Mouse (Mus musculus) lung, embryonic 14.5 days (tissue): Measurements from ENCODE around the gene Aifm2. TPM values are rescaled to one million over a fixed set of nuclear protein-coding genes. Genes with fewer than 3 reads are reported as not detected.
A peak's percentile ranks its signal among the peaks of the same experiment; 100 is the strongest.

Source experiments
- ATAC-seq: fragments of 200-750 bp; cut with Nextera tagmentation; 2 replicates; pipeline ENCODE4 v1.8.0; 2017; ENCODE audit warnings: mild to moderate bottlenecking, moderate TSS enrichment, moderate library complexity; ENCODE audit not compliant: insufficient read depth
- DNase-seq: peaks from one replicate; pipeline ENCODE4 v3.0.0-alpha.2; 2015
- H3K27ac ChIP-seq: fragments of 300-500 bp; sonication (generic); 2 replicates; pipeline ENCODE4 v1.5.1; 2014; ENCODE audit warnings: low read depth, mild to moderate bottlenecking, moderate library complexity
- H3K27me3 ChIP-seq: fragments of 300-500 bp; sonication (generic); 2 replicates; pipeline ENCODE4 v1.6.1; 2014; ENCODE audit warnings: low read length, control low read depth; ENCODE audit not compliant: insufficient read depth
- H3K36me3 ChIP-seq: fragments of 300-500 bp; sonication (generic); 2 replicates; pipeline ENCODE4 v1.6.1; 2014; ENCODE audit warnings: control low read depth; ENCODE audit not compliant: insufficient read depth
- H3K4me1 ChIP-seq: fragments of 300-500 bp; sonication (generic); 2 replicates; pipeline ENCODE4 v1.6.1; 2014; ENCODE audit warnings: antibody characterized with exemption, control low read depth; ENCODE audit not compliant: insufficient read depth
- H3K4me2 ChIP-seq: fragments of 300-500 bp; sonication (generic); 2 replicates; pipeline ENCODE4 v1.6.1; 2014; ENCODE audit warnings: mild to moderate bottlenecking
- H3K4me3 ChIP-seq: fragments of 300-500 bp; sonication (generic); 2 replicates; pipeline ENCODE4 v1.5.1; 2014; ENCODE audit warnings: low read depth, low read length
- H3K9ac ChIP-seq: fragments of 300-500 bp; sonication (generic); 2 replicates; pipeline ENCODE4 v1.6.1; 2014
- H3K9me3 ChIP-seq: fragments of 300-500 bp; sonication (generic); 2 replicates; pipeline ENCODE4 v1.6.1; 2016; ENCODE audit warnings: low read depth, low read length, control low read depth
- CTCF ChIP-seq: IDR thresholded peaks from 2 replicates; pipeline ENCODE4 v1.5.1; 2016; ENCODE audit warnings: antibody characterized with exemption, low read depth
- WGBS: fragments of 180-500 bp; shearing (Covaris S2); extraction: QIAGEN DNeasy Blood & Tissue Kit; methylation state at CpG from one replicate; pipeline ENCODE4 v1.1.7; 2014; 5-methylcytosine and 5-hydroxymethylcytosine counted together
- polyA plus RNA-seq: library from polyadenylated mRNA; unstranded; fragments of >200 nt; fragmentation: Nextera tagmentation; extraction: Ambion mirVana; gene quantifications from 2 replicates; pipeline ENCODE4 v1.2.1, GENCODE M21; 2014

The Aifm2 gene
- polyA plus RNA-seq, 1 experiment from 2014 or later, result 11.5 TPM

DNA sequence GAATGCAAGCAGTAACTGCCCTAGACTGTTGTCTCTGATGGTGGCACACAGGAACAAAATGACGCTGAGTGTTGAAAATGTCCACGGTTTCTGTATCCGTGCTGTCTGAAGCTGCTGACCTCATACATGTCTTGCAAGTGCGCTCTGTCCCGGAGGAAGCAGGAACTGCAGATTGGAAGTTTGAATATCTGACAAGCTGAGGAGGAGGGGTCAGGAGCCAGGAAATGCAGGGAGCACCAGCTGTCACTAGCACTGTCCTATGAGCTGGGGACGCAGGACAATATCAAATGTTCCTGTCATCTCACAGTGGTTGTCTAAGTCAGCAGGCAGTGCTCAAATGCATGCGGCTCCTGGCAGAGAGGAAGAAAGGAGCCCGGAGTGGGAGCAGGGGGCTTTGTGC, 49.6 kb downstream of the Aifm2 start:
- H3K36me3 ChIP-seq, result no peaks in the 10 kb centered on the region
- no peak overlapping the region for H3K4me2 ChIP-seq
- H3K27ac ChIP-seq, result no peak overlapping the region
- no peaks in the 10 kb centered on the region for H3K9me3 ChIP-seq
- H3K4me1 ChIP-seq, result no peaks in the 10 kb centered on the region
- H3K4me3 ChIP-seq, result no peak overlapping the region
- 63% methylated on average over 8 of the region's 8 CpGs for WGBS
- H3K27me3 ChIP-seq, result no peaks in the 10 kb centered on the region
- no peak for ATAC-seq
- TF ChIP-seq CTCF, result 0 out of 2 replicates have a peak, but pooled peaks have one; percentile 18
- no peak overlapping the region for H3K9ac ChIP-seq
- peak; percentile 35 for DNase-seq

- H3K9ac ChIP-seq, result no peak overlapping the region
- TF ChIP-seq CTCF, result no peak
- H3K27ac ChIP-seq, result no peak overlapping the region
- H3K4me3 ChIP-seq, result no peak overlapping the region
- ATAC-seq, result no peak
- no peaks in the 10 kb centered on the region for H3K4me1 ChIP-seq
- H3K9me3 ChIP-seq, result no peaks in the 10 kb centered on the region
- H3K27me3 ChIP-seq, result no peaks in the 10 kb centered on the region
- no peak for DNase-seq
- no peak overlapping the region for H3K4me2 ChIP-seq
- WGBS, result 62% methylated on average over 5 of the region's 5 CpGs
- H3K36me3 ChIP-seq, result no peaks in the 10 kb centered on the region
Observed at GRCm38 (mm10) chr10:61765558-61765957, 50.5 kb downstream of the Aifm2 start.

- Histone ChIP-seq H3K36me3 (no peaks in the 10 kb centered on the region), H3K9ac (no peak overlapping the region), H3K4me2 (no peak overlapping the region), H3K9me3 (no peaks in the 10 kb centered on the region), H3K4me1 (no peaks in the 10 kb centered on the region), H3K27ac (no peak overlapping the region), H3K27me3 (no peaks in the 10 kb centered on the region), H3K4me3 (no peak overlapping the region)
- ATAC-seq, result no peak
- peak; percentile 55 for DNase-seq
- 25% methylated on average over 6 of the region's 6 CpGs for WGBS
- TF ChIP-seq CTCF, result no peak
Observed at GRCm38 (mm10) chr10:61766806-61767205, 51.7 kb downstream of the Aifm2 start.

DNA sequence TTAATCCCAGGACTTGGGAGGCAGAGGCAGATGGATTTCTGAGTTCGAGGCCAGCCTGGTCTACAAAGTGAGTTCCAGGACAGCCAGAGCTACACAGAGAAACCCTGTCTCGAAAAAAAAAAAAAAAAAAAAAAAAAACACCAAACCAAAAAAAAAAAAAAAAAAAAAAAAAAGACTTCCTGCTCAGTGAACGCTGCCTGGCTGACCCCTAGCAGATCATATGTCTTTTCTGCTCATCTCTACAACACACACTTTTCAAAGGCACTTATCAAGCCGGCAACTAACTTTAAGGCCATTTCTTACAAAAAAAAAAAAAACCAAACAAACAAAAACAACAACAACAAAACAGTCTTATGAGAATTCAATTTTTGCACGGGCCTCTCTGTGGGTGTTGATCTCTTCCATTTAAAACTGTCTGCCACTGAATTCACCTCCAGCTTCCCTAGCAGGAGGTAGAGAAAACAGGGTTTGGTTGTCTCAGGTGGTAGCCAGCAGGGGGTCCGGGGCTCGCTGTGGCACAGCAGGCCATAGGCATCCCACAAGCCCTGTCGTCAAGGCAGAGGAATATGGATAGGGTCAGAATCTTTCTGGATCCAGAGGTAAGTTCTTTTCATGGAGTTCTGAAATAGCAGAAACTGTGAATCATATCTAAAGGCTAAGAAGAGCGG, 66.5 kb downstream of the Aifm2 start:
- no peak overlapping the region for H3K9ac ChIP-seq
- ATAC-seq (no peak), DNase-seq (no peak)
- TF ChIP-seq CTCF, result peak; percentile 32; the same call in 1 of the 2 replicates
- no peaks in the 10 kb centered on the region for H3K9me3 ChIP-seq
- no peak overlapping the region; the same call in 1 of the 2 replicates for H3K27ac ChIP-seq
- peak overlapping the region; percentile 87 for H3K4me3 ChIP-seq
- 18% methylated on average over 8 of the region's 9 CpGs for WGBS
- no peaks in the 10 kb centered on the region for H3K27me3 ChIP-seq
- H3K4me2 ChIP-seq, result peak overlapping the region; percentile 61
- H3K36me3 ChIP-seq, result 0 out of 2 replicates have a peak, but pooled peaks cover 5% of the 10 kb centered on the region
- peaks cover 3% of the 10 kb centered on the region for H3K4me1 ChIP-seq

GRCm38 (mm10) chr10:61782799-61783611, 67.9 kb downstream of the Aifm2 start:
- Histone ChIP-seq H3K4me1 (peaks cover 3% of the 10 kb centered on the region), H3K9me3 (no peaks in the 10 kb centered on the region), H3K27ac (peak overlapping the region; percentile 96), H3K27me3 (no peaks in the 10 kb centered on the region), H3K36me3 (0 out of 2 replicates have a peak, but pooled peaks cover 5% of the 10 kb centered on the region), H3K9ac (peak overlapping the region; percentile 98), H3K4me3 (peak overlapping the region; percentile 87), H3K4me2 (peak overlapping the region; percentile 61)
- ATAC-seq (peak; percentile 46), DNase-seq (peak; percentile 86)
- peak; percentile 80 for TF ChIP-seq CTCF
- 1% methylated on average over 72 of the region's 74 CpGs for WGBS

GRCm38 (mm10) chr10:61783621-61784251, 68.7 kb downstream of the Aifm2 start, which contains the start of gene H2afy2:
Gene H2afy2, minus strand, starts transcription at chr10:61784147.
- Histone ChIP-seq H3K4me3 (peak within 1 kb of the TSS; percentile 87), H3K27ac (peak within 1 kb of the TSS; percentile 96), H3K4me1 (peaks cover 3% of the 10 kb centered on the region), H3K27me3 (no peaks in the 10 kb centered on the region), H3K36me3 (0 out of 2 replicates have a peak, but pooled peaks cover 5% of the 10 kb centered on the region), H3K9me3 (no peaks in the 10 kb centered on the region), H3K4me2 (peak within 1 kb of the TSS; percentile 61), H3K9ac (peak within 1 kb of the TSS; percentile 98)
- peak; percentile 62 for TF ChIP-seq CTCF
- DNase-seq (peak; percentile 90), ATAC-seq (peak; percentile 85)
- under 1% methylated on average over 50 of the region's 50 CpGs for WGBS
